Mouse (Mus musculus) heart, adult 2 months (tissue): ENCODE results near the gene Mef2c. TPM values are rescaled to one million over a fixed set of nuclear protein-coding genes. Genes with fewer than 3 reads are reported as not detected.

Experiments used
- DNase-seq, 2 experiments: peaks; one replicate each; pipeline ENCODE4 v3.0.0; 2021
- H3K27ac ChIP-seq: fragments of 200-600 bp; 2 replicates; pipeline ENCODE4 v1.8.1; 2022
- H3K27me3 ChIP-seq: fragments of 200-500 bp; 2 replicates; pipeline ENCODE4 v1.6.1; 2012; ENCODE audit warnings: mild to moderate bottlenecking, low read length, inconsistent platforms, mixed read lengths; ENCODE audit not compliant: control insufficient read depth, insufficient read depth
- H3K36me3 ChIP-seq: fragments of 200-500 bp; 2 replicates; pipeline ENCODE4 v1.6.1; 2012; ENCODE audit warnings: low read length, inconsistent platforms; ENCODE audit not compliant: control insufficient read depth, insufficient read depth
- H3K4me1 ChIP-seq: fragments of 200-500 bp; 2 replicates; pipeline ENCODE4 v1.6.1; 2011; ENCODE audit warnings: low read length; ENCODE audit not compliant: control insufficient read depth, insufficient read depth
- H3K4me3 ChIP-seq: fragments of 200-600 bp; 2 replicates; pipeline ENCODE4 v1.8.1; 2022
- H3K79me2 ChIP-seq: fragments of 200-500 bp; replicated peaks from 2 replicates; pipeline ENCODE4 v1.6.1; 2012; ENCODE audit warnings: mild to moderate bottlenecking, inconsistent platforms, low read length, moderate library complexity, mixed read lengths; ENCODE audit not compliant: control insufficient read depth, insufficient read depth
- H3K9ac ChIP-seq: fragments of 200-500 bp; 2 replicates; pipeline ENCODE4 v1.6.1; 2012; ENCODE audit warnings: low read depth, mild to moderate bottlenecking, control low read depth, inconsistent platforms, low read length, mixed read lengths
- CTCF ChIP-seq: fragments of 200-600 bp; IDR thresholded peaks from 2 replicates; pipeline ENCODE4 v1.8.1; 2022; ENCODE audit warnings: antibody characterized with exemption, mild to moderate bottlenecking, moderate library complexity
- EP300 ChIP-seq: fragments of 200-500 bp; IDR thresholded peaks from 2 replicates; pipeline ENCODE4 v1.6.1; 2011; ENCODE audit warnings: low read depth, low read length, control low read depth; ENCODE audit not compliant: insufficient read depth
- POLR2A ChIP-seq: fragments of 200-500 bp; IDR thresholded peaks from 2 replicates; pipeline ENCODE4 v1.6.1; 2011; ENCODE audit warnings: mild to moderate bottlenecking, low read depth, low read length, control low read depth; ENCODE audit not compliant: insufficient read depth
- WGBS: fragments of 180-500 bp; shearing (Covaris S2); methylation state at CpG from one replicate; pipeline ENCODE4 v1.1.7; 2018; 5-methylcytosine and 5-hydroxymethylcytosine counted together
- intact Hi-C: fragments of 180-260 bp; cut with DNase I; formaldehyde crosslinking; loops from one replicate; pipeline ENCODE4 v1.15.1; 2025
- polyA plus RNA-seq: library from polyadenylated mRNA; depleted of rRNA; stranded (reverse); fragments of >200 nt; gene quantifications from 2 replicates; pipeline ENCODE4 v1.2.3, GENCODE M21; 2012
- total RNA-seq, 2 experiments: library from RNA; stranded (reverse); gene quantifications; 2 replicates each; pipeline ENCODE4 v1.2.3; 2021

The Mef2c gene
- total and polyA plus RNA-seq, 3 experiments = 35.5 to 74.1 (median 56.5) TPM

DNA sequence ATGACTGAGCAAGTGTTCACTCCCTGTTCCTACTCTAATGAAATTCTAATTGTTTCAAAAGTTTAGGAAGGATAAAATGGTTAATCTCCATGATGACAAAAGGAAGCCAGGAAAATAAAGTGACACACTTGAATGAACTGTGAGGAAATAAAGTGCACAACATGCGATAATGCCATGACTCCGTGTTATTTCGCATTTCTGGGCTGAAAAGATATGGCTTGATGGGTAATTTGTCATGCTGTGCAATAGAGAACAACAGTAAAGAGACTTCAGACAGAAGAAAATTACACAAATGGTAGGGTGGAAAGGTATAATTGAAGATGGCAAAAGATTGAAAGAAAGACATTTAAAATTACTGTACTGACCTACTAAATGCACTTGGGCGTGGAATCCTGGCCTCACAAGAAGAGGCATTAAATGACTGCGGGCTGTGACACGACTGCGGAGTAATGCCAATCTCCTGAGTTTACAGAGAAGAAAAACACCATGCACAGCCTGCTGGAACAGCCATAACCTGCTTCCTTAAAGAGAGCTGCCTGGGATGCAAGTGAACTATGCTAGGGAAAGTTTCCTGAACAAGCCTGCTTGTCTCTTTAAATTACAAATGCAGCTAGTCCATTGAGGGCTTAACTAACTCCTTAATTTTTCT is 19.0 kb upstream of the Mef2c start:
- no peaks in the 10 kb centered on the region for H3K27me3 ChIP-seq
- intact Hi-C loops = no loop called here
- H3K27ac ChIP-seq = no peak overlapping the region
- 82% methylated on average over 7 of the region's 7 CpGs for WGBS
- no peaks in the 10 kb centered on the region for H3K36me3 ChIP-seq
- no peak for DNase-seq
- no peaks in the 10 kb centered on the region for H3K4me1 ChIP-seq
- no peak for TF ChIP-seq EP300
- TF ChIP-seq POLR2A = no peak
- no peak for TF ChIP-seq CTCF
- no peak overlapping the region for H3K4me3 ChIP-seq
- H3K79me2 ChIP-seq = no peaks in the 10 kb centered on the region
- H3K9ac ChIP-seq = no peak overlapping the region

DNA sequence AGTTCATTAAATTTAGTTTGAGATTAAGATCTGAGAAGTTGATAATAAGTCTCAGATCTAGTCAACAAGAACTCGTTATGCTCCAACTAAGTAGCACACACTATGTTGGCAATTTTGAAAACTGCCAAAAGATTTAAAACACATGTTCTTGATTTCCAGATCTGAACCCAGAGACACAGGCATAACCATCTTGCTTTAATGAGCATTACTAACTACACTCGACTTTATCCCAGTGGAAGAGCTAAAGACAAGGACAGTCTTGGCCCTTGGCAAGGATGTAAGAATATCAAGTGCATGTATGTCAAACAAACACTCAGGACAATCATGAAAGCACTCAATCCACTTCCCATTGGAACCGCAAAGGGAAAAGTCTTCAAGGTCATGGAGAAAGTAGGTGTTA is 11.8 kb upstream of the Mef2c start:
- intact Hi-C loops = no loop called here
- Histone ChIP-seq H3K4me1 (no peaks in the 10 kb centered on the region), H3K27me3 (no peaks in the 10 kb centered on the region), H3K4me3 (no peak overlapping the region), H3K9ac (no peak overlapping the region), H3K27ac (no peak overlapping the region), H3K79me2 (no peaks in the 10 kb centered on the region), H3K36me3 (no peaks in the 10 kb centered on the region)
- WGBS = 62% methylated on average over 3 of the region's 3 CpGs
- DNase-seq = no peak
- TF ChIP-seq EP300 (no peak), POLR2A (no peak), CTCF (no peak)

GRCm38 (mm10) chr13:83497708-83498107 is 6.1 kb upstream of the Mef2c start:
- Histone ChIP-seq H3K9ac (no peak overlapping the region), H3K4me1 (no peaks in the 10 kb centered on the region), H3K4me3 (no peak overlapping the region), H3K36me3 (no peaks in the 10 kb centered on the region), H3K79me2 (no peaks in the 10 kb centered on the region), H3K27me3 (no peaks in the 10 kb centered on the region), H3K27ac (no peak overlapping the region)
- no peak for TF ChIP-seq CTCF
- TF ChIP-seq EP300 = no peak
- no peak for TF ChIP-seq POLR2A
- no peak for DNase-seq
- intact Hi-C loops = no loop called here
- WGBS = 94% methylated on average over 3 of the region's 3 CpGs

DNA sequence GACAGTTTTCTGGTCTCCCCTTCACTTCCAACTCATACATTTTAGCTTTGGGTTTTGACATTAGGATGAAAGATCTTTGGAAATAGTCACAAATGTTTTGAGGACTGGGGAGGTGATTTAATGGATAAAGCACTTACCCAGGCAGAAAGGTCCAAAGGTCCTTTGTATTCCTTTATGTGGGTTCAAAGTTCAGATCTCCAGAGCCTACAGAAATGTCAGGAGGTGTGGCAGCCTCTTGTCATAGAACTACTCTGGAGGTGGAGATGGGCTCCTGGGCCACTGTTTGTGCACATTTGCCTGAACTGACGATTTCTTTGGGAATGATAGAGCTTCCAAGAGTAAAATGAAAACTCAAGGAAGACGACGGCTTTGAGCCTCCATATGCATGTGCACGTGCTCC is 4.3 kb upstream of the Mef2c start:
- H3K4me3 ChIP-seq = no peak overlapping the region
- 85% methylated on average over 4 of the region's 4 CpGs for WGBS
- DNase-seq = no peak
- H3K27me3 ChIP-seq = no peaks in the 10 kb centered on the region
- no peaks in the 10 kb centered on the region for H3K4me1 ChIP-seq
- no peak overlapping the region for H3K9ac ChIP-seq
- no peaks in the 10 kb centered on the region for H3K36me3 ChIP-seq
- TF ChIP-seq POLR2A = no peak
- no peak for TF ChIP-seq EP300
- TF ChIP-seq CTCF = no peak
- H3K27ac ChIP-seq = no peak overlapping the region
- intact Hi-C loops = no loop called here
- no peaks in the 10 kb centered on the region for H3K79me2 ChIP-seq

GRCm38 (mm10) chr13:83507687-83508086 is 3.9 kb downstream of the Mef2c start:
- no peak for DNase-seq
- Histone ChIP-seq H3K36me3 (no peaks in the 10 kb centered on the region), H3K79me2 (no peaks in the 10 kb centered on the region), H3K27ac (no peak overlapping the region), H3K27me3 (no peaks in the 10 kb centered on the region), H3K4me1 (no peaks in the 10 kb centered on the region), H3K9ac (no peak overlapping the region), H3K4me3 (no peak overlapping the region)
- intact Hi-C loops = no loop called here
- no peak for TF ChIP-seq CTCF
- WGBS = 85% methylated on average over 1 of the region's 1 CpGs

DNA sequence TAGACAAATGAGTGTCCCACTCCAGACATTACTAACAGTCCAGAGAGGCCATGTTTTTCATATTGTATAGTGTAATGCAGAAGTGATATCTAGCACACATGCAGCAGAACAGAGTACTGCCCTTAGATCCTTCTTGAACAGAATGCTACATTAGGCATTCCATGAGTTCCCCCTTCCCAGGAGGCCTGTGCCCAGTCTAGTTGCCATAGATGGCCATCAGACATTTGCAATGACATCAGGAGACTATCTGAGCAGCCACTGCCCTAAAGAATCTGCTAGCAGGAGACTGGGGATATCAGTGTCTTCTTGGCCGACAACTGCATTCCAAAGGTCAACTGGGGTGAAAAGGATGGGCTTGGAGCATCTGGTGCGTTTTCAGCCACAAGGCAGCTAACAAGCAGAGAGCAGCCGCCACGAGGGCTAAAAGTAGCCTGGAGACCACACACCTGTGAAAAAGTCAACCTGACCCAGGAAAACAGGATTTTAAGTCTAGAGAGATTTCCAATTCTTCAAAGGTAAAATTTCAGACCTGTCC is 11.2 kb downstream of the Mef2c start:
- intact Hi-C loops = no loop called here
- H3K27me3 ChIP-seq = no peaks in the 10 kb centered on the region
- no peaks in the 10 kb centered on the region for H3K79me2 ChIP-seq
- TF ChIP-seq POLR2A = no peak
- TF ChIP-seq CTCF = no peak
- no peak for TF ChIP-seq EP300
- no peaks in the 10 kb centered on the region for H3K36me3 ChIP-seq
- no peak overlapping the region for H3K4me3 ChIP-seq
- H3K4me1 ChIP-seq = no peaks in the 10 kb centered on the region; the same call in 1 of the 2 replicates
- H3K27ac ChIP-seq = no peak overlapping the region
- WGBS = 32% methylated on average over 4 of the region's 4 CpGs
- no peak overlapping the region for H3K9ac ChIP-seq
- no peak for DNase-seq
